Comparison of ENCODE assay signal across 8 mouse cellular contexts in the genomic region with DNA sequence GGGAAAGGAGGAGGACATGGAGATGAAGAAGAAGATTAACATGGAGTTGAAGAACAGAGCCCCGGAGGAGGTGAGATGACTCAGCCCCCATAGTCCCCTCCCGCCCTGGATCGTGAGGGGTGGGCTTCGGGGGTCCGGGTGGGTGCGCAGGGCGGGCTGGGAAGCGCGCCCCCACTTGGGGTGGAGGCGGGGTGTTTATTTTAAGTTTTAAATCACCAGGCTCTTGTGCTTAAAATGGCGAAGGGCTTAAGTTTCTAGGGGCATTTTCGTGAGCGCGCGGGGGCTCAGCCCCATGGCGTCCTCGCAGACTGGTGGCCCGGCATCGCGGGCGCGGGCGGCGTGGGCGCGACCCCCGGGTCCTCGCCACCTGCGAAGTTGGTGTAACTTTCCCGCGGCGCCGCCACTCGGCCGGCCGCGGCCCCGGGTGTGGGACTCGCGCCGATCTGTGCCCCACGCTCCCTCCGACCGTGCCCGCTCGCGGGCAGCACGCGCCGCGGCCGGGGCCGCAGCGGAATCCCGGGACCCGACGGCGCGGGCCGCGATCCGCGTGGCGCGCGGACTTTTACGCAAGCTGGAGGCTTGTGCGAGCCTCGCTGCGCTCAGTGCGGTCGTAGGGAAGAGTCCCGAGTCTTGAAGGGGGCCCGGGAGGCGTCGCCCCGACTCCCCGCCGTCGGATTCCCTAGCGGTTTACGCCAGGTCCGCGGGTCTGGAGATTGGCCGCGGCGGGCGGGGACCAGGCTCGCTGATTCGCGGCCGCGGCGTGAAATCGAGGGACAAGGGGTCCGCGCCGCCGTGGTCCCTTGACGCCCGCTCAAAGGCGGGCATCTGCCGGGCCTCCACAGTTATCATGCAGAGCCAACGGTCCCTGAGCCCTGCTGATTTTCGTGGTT. TPM values are rescaled to one million over a fixed set of nuclear protein-coding genes. Genes with fewer than 3 reads are reported as not detected.
A peak's percentile ranks its signal among the peaks of the same experiment; 100 is the strongest.
DNase-seq lines count a peak whose midpoint lies in the region; ATAC-seq and TF ChIP-seq lines count a peak whose summit lies in the region.

No protein-coding gene starts in this region.

- H3K9ac ChIP-seq in heart, postnatal 0 days (replicated peaks; ENCODE audit: low read depth, low read length): peak overlapping the region; percentile 97
- peak overlapping the region; percentile 98 for H3K9ac ChIP-seq in limb, embryonic 11.5 days (ENCODE audit: low read length)

- WGBS in heart, postnatal 0 days: under 1% methylated on average over 103 of the region's 105 CpGs
- WGBS in limb, embryonic 11.5 days: 0% methylated on average over 100 of the region's 105 CpGs
- under 1% methylated on average over 104 of the region's 105 CpGs for WGBS in midbrain, embryonic 10.5 days

- peaks cover 29% of the 10 kb centered on the region for H3K36me3 ChIP-seq in G1E (replicated peaks)
- H3K36me3 ChIP-seq in heart, postnatal 0 days (replicated peaks; ENCODE audit: control insufficient read depth, insufficient read depth, low read length): peaks cover 17% of the 10 kb centered on the region
- H3K36me3 ChIP-seq in limb, embryonic 11.5 days (ENCODE audit: control insufficient read depth, insufficient read depth, low read length): peaks cover 14% of the 10 kb centered on the region
- H3K36me3 ChIP-seq in midbrain, embryonic 10.5 days: peaks cover 28% of the 10 kb centered on the region

- peak overlapping the region; percentile 49; the same call in 1 of the 2 replicates for H3K27ac ChIP-seq in embryonic fibroblast, embryonic 13.5 days (ENCODE audit: insufficient read depth, low read length)
- peak overlapping the region; percentile 94 for H3K27ac ChIP-seq in heart, postnatal 0 days (ENCODE audit: low read depth)
- H3K27ac ChIP-seq in limb, embryonic 11.5 days (replicated peaks; ENCODE audit: low read depth, low read length): peak overlapping the region; percentile 87
- peak overlapping the region; percentile 99 for H3K27ac ChIP-seq in midbrain, embryonic 10.5 days (replicated peaks)

- peak overlapping the region; percentile 90 for H3K4me3 ChIP-seq in G1E (ENCODE audit: low read depth, low read length)
- H3K4me3 ChIP-seq in embryonic fibroblast, embryonic 13.5 days (ENCODE audit: insufficient read depth, low read length): peak overlapping the region; percentile 99
- peak overlapping the region; percentile 74 for H3K4me3 ChIP-seq in heart, postnatal 0 days (ENCODE audit: low read depth, low read length)
- peak overlapping the region; percentile 91 for H3K4me3 ChIP-seq in limb, embryonic 11.5 days (ENCODE audit: low read depth, low read length)
- H3K4me3 ChIP-seq in midbrain, embryonic 10.5 days: peak overlapping the region; percentile 88

- 0 out of 2 replicates have a peak, but pooled peaks have one; percentile 16 for TF ChIP-seq POLR2A in embryonic fibroblast, embryonic 13.5 days (IDR thresholded peaks at IDR 0.05; ENCODE audit: low read depth, low read length)

- TF ChIP-seq EP300 in heart, postnatal 0 days (IDR thresholded peaks at IDR 0.05; ENCODE audit: low read depth): no peak

- no peaks in the 10 kb centered on the region for H3K9me3 ChIP-seq in G1E (replicated peaks)
- no peaks in the 10 kb centered on the region for H3K9me3 ChIP-seq in heart, postnatal 0 days (replicated peaks; ENCODE audit: control insufficient read depth, low read length)
- no peaks in the 10 kb centered on the region for H3K9me3 ChIP-seq in limb, embryonic 11.5 days (ENCODE audit: control insufficient read depth, low read length)
- H3K9me3 ChIP-seq in midbrain, embryonic 10.5 days (replicated peaks): no peaks in the 10 kb centered on the region

- peak; percentile 65 for DNase-seq in G1E (ENCODE audit: low spot score)
- peak; percentile 53 to 72 for DNase-seq in adrenal gland, postnatal 36 days
- DNase-seq in heart, postnatal 0 days (ENCODE audit: low spot score): peak; percentile 41
- peak; percentile 73 for DNase-seq in limb, embryonic 11.5 days (ENCODE audit: low spot score)
- peak; percentile 74 for DNase-seq in midbrain, embryonic 10.5 days (ENCODE audit: low spot score)
- DNase-seq in spleen, adult 12 weeks (ENCODE audit: low spot score): peak; percentile 63

- TF ChIP-seq CTCF in G1E (IDR thresholded peaks at IDR 0.05; ENCODE audit: low read depth, low read length): no peak
- no peak for TF ChIP-seq CTCF in embryonic fibroblast, embryonic 13.5 days (IDR thresholded peaks at IDR 0.05; ENCODE audit: borderline replicate concordance, insufficient read depth, low read length)
- TF ChIP-seq CTCF in heart, postnatal 0 days (IDR thresholded peaks at IDR 0.05; ENCODE audit: low read depth): no peak

- no peaks in the 10 kb centered on the region for H3K27me3 ChIP-seq in G1E (ENCODE audit: insufficient read depth, low read length)
- no peaks in the 10 kb centered on the region for H3K27me3 ChIP-seq in heart, postnatal 0 days (ENCODE audit: control insufficient read depth, insufficient read depth, low read length)
- no peaks in the 10 kb centered on the region for H3K27me3 ChIP-seq in limb, embryonic 11.5 days (ENCODE audit: control insufficient read depth, insufficient read depth, low read length)
- H3K27me3 ChIP-seq in midbrain, embryonic 10.5 days (ENCODE audit: low read depth, poor library complexity, severe bottlenecking): no peaks in the 10 kb centered on the region

- H3K4me1 ChIP-seq in G1E (ENCODE audit: insufficient read depth, low read depth, low read length): peaks cover 41% of the 10 kb centered on the region
- H3K4me1 ChIP-seq in embryonic fibroblast, embryonic 13.5 days (ENCODE audit: control insufficient read depth, insufficient read depth, low read length): no peaks in the 10 kb centered on the region
- H3K4me1 ChIP-seq in heart, postnatal 0 days (ENCODE audit: control insufficient read depth, insufficient read depth): peaks cover 6% of the 10 kb centered on the region; the same call in 1 of the 2 replicates
- 0 out of 2 replicates have a peak, but pooled peaks cover 2% of the 10 kb centered on the region for H3K4me1 ChIP-seq in limb, embryonic 11.5 days (ENCODE audit: control insufficient read depth, insufficient read depth, low read length)
- H3K4me1 ChIP-seq in midbrain, embryonic 10.5 days: peaks cover 26% of the 10 kb centered on the region

- no peak for ATAC-seq in G1E (ENCODE audit: extremely low read depth, insufficient number of reproducible peaks, low FRiP score, poor library complexity, severe bottlenecking)
- ATAC-seq in heart, postnatal 0 days (ENCODE audit: insufficient read depth, low read depth): peak; percentile 9; the same call in 1 of the 2 replicates
- ATAC-seq in limb, embryonic 11.5 days (ENCODE audit: insufficient number of reproducible peaks, low FRiP score, low TSS enrichment, low read depth): peak; percentile 40; the same call in 1 of the 2 replicates
- ATAC-seq in inflammation-experienced regulatory T-cells, adult 6 months: no peak

- H3K4me2 ChIP-seq in heart, postnatal 0 days (ENCODE audit: low read depth, low read length): peak overlapping the region; percentile 79
- H3K4me2 ChIP-seq in limb, embryonic 11.5 days (ENCODE audit: low read depth, severe bottlenecking): peak overlapping the region; percentile 65

RNA-seq across cellular contexts. Expression of a gene that starts 0.8 kb away (rescaled TPM):
- total RNA-seq in G1E (2014; fragmentation: Nextera tagmentation) (94.7 and 114 TPM in 2 replicates), G1E (2017) (91.8 and 180 TPM in 2 replicates)
- 210 and 405 TPM in 2 replicates for polyA plus RNA-seq in G1E (2012)
- 10 to 100 TPM; 91.6 to 99.3 TPM for total RNA-seq in adrenal gland, postnatal 36 days (2021)
- polyA plus RNA-seq in embryonic fibroblast, embryonic 13.5 days (2011; ENCODE audit: insufficient read length, low read depth, missing spikeins): 161 and 235 TPM in 2 replicates
- 25.9 and 33.5 TPM in 2 replicates for total RNA-seq in heart, postnatal 0 days (2014; rRNA removed; ENCODE audit: low replicate concordance)
- polyA plus RNA-seq in heart, postnatal 0 days (2015; fragmentation: Nextera tagmentation; extraction: Ambion mirVana): 105 and 118 TPM in 2 replicates
- polyA plus RNA-seq in limb, embryonic 11.5 days (2014; fragmentation: Nextera tagmentation; extraction: Ambion mirVana): 125 and 151 TPM in 2 replicates
- 366 and 378 TPM in 2 replicates for polyA plus RNA-seq in midbrain, embryonic 10.5 days (2016; fragmentation: Nextera tagmentation; extraction: Ambion mirVana)
- 100 to 1,000 TPM; 164 to 282 (median 210) TPM for polyA plus RNA-seq in inflammation-experienced regulatory T-cells, adult 6 months (2017; shearing (Covaris generic))

RNA-seq across cellular contexts. Expression of a gene that starts 25.3 kb away (rescaled TPM):
- total RNA-seq in G1E (2014; fragmentation: Nextera tagmentation) (not detected in 2 replicates), G1E (2017) (0.11 TPM in 1 of 2 replicates, not detected in the other)
- polyA plus RNA-seq in G1E (2012): not detected in 2 replicates
- 1 to 10 TPM; 1.3 to 1.6 TPM for total RNA-seq in adrenal gland, postnatal 36 days (2021)
- polyA plus RNA-seq in embryonic fibroblast, embryonic 13.5 days (2011; ENCODE audit: insufficient read length, low read depth, missing spikeins): not detected in 2 replicates
- total RNA-seq in heart, postnatal 0 days (2014; rRNA removed; ENCODE audit: low replicate concordance): 126 and 131 TPM in 2 replicates
- 137 and 144 TPM in 2 replicates for polyA plus RNA-seq in heart, postnatal 0 days (2015; fragmentation: Nextera tagmentation; extraction: Ambion mirVana)
- 128 and 129 TPM in 2 replicates for polyA plus RNA-seq in limb, embryonic 11.5 days (2014; fragmentation: Nextera tagmentation; extraction: Ambion mirVana)
- 67.7 and 93.9 TPM in 2 replicates for polyA plus RNA-seq in midbrain, embryonic 10.5 days (2016; fragmentation: Nextera tagmentation; extraction: Ambion mirVana)
- polyA plus RNA-seq in inflammation-experienced regulatory T-cells, adult 6 months (2017; shearing (Covaris generic)): not detected

RNA-seq across cellular contexts. Expression of a gene that starts 36.1 kb away (rescaled TPM):
- total RNA-seq in G1E (2014; fragmentation: Nextera tagmentation): 27.5 and 35.0 TPM in 2 replicates
- 26.5 and 27.5 TPM in 2 replicates for total RNA-seq in G1E (2017)
- polyA plus RNA-seq in G1E (2012): 90.6 and 102 TPM in 2 replicates
- total RNA-seq in adrenal gland, postnatal 36 days (2021): 100 to 1,000 TPM; 108 to 138 TPM
- 63.3 and 79.1 TPM in 2 replicates for polyA plus RNA-seq in embryonic fibroblast, embryonic 13.5 days (2011; ENCODE audit: insufficient read length, low read depth, missing spikeins)
- 121 and 138 TPM in 2 replicates for total RNA-seq in heart, postnatal 0 days (2014; rRNA removed; ENCODE audit: low replicate concordance)
- polyA plus RNA-seq in heart, postnatal 0 days (2015; fragmentation: Nextera tagmentation; extraction: Ambion mirVana): 42.7 and 50.8 TPM in 2 replicates
- polyA plus RNA-seq in limb, embryonic 11.5 days (2014; fragmentation: Nextera tagmentation; extraction: Ambion mirVana): 26.1 and 27.3 TPM in 2 replicates
- 31.1 and 37.4 TPM in 2 replicates for polyA plus RNA-seq in midbrain, embryonic 10.5 days (2016; fragmentation: Nextera tagmentation; extraction: Ambion mirVana)
- 10 to 100 TPM; 17.9 to 46.2 (median 27.0) TPM for polyA plus RNA-seq in inflammation-experienced regulatory T-cells, adult 6 months (2017; shearing (Covaris generic))

RNA-seq across cellular contexts. Expression of a gene that starts 38.0 kb away (rescaled TPM):
- total RNA-seq in G1E (2014; fragmentation: Nextera tagmentation) (1.6 and 3.9 TPM in 2 replicates), G1E (2017) (7.5 and 9.3 TPM in 2 replicates)
- polyA plus RNA-seq in G1E (2012): not detected in 2 replicates
- total RNA-seq in adrenal gland, postnatal 36 days (2021): 10 to 100 TPM in 1 of 2 experiments, 1 to 10 TPM in 1; 8.4 to 11.3 TPM
- polyA plus RNA-seq in embryonic fibroblast, embryonic 13.5 days (2011; ENCODE audit: insufficient read length, low read depth, missing spikeins): 18.7 and 23.6 TPM in 2 replicates
- total RNA-seq in heart, postnatal 0 days (2014; rRNA removed; ENCODE audit: low replicate concordance): 5.3 and 41.9 TPM in 2 replicates
- polyA plus RNA-seq in heart, postnatal 0 days (2015; fragmentation: Nextera tagmentation; extraction: Ambion mirVana): 38.0 and 39.2 TPM in 2 replicates
- polyA plus RNA-seq in limb, embryonic 11.5 days (2014; fragmentation: Nextera tagmentation; extraction: Ambion mirVana): 6.7 and 7.5 TPM in 2 replicates
- 8.1 and 9.6 TPM in 2 replicates for polyA plus RNA-seq in midbrain, embryonic 10.5 days (2016; fragmentation: Nextera tagmentation; extraction: Ambion mirVana)
- 1 to 10 TPM in 1 of 3 experiments, under 1 TPM in 1, not detected in 1; 0.83 to 1.5 TPM for polyA plus RNA-seq in inflammation-experienced regulatory T-cells, adult 6 months (2017; shearing (Covaris generic))

RNA-seq across cellular contexts. Expression of a gene that starts 47.8 kb away (rescaled TPM):
- not detected in 2 replicates for total RNA-seq in G1E (2014; fragmentation: Nextera tagmentation)
- 1.3 TPM in 2 replicates for total RNA-seq in G1E (2017)
- 0.07 and 0.31 TPM in 2 replicates for polyA plus RNA-seq in G1E (2012)
- 1 to 10 TPM; 2.2 to 3.2 TPM for total RNA-seq in adrenal gland, postnatal 36 days (2021)
- 4.3 and 7.8 TPM in 2 replicates for polyA plus RNA-seq in embryonic fibroblast, embryonic 13.5 days (2011; ENCODE audit: insufficient read length, low read depth, missing spikeins)
- 2.3 and 7.3 TPM in 2 replicates for total RNA-seq in heart, postnatal 0 days (2014; rRNA removed; ENCODE audit: low replicate concordance)
- 1.8 and 1.9 TPM in 2 replicates for polyA plus RNA-seq in heart, postnatal 0 days (2015; fragmentation: Nextera tagmentation; extraction: Ambion mirVana)
- 7.1 and 7.5 TPM in 2 replicates for polyA plus RNA-seq in limb, embryonic 11.5 days (2014; fragmentation: Nextera tagmentation; extraction: Ambion mirVana)
- polyA plus RNA-seq in midbrain, embryonic 10.5 days (2016; fragmentation: Nextera tagmentation; extraction: Ambion mirVana): 7.9 and 12.3 TPM in 2 replicates
- 10 to 100 TPM in 1 of 3 experiments, 1 to 10 TPM in 2; 2.3 to 11.8 (median 6.6) TPM for polyA plus RNA-seq in inflammation-experienced regulatory T-cells, adult 6 months (2017; shearing (Covaris generic))

Comparison
In these comparisons a context has a peak if more than half of its experiments do, and no peak if none do; other contexts are left out.
1. ATAC-seq: peak in heart, postnatal 0 days (single experiment) and limb, embryonic 11.5 days (single experiment); none in G1E (single experiment) and inflammation-experienced regulatory T-cells, adult 6 months (single experiment).
2. H3K27ac ChIP-seq: peak in every context shown above with its lines; median percentile 99 in midbrain, embryonic 10.5 days; 94 in heart, postnatal 0 days; 87 in limb, embryonic 11.5 days; 49 in embryonic fibroblast, embryonic 13.5 days.
3. RNA of a gene that starts 25.3 kb away (polyA plus RNA-seq): 137 to 144 TPM in heart, postnatal 0 days, 128 to 129 TPM in limb, embryonic 11.5 days and 67.7 to 93.9 TPM in midbrain, embryonic 10.5 days; not detected in embryonic fibroblast, embryonic 13.5 days, not detected in inflammation-experienced regulatory T-cells, adult 6 months and not detected in G1E; every median in the first group is over 10 times any median in the second.
4. Peak in every context shown above with its lines, with median percentiles within 50 percentile points of each other: DNase-seq and H3K4me3 ChIP-seq.